ENCODE assay signal across 12 mouse cellular contexts in genomic region chr19:10064173-10065012, GRCm38 (mm10). TPM values are rescaled to one million over a fixed set of nuclear protein-coding genes. Genes with fewer than 3 reads are reported as not detected.
A peak's percentile ranks its signal among the peaks of the same experiment; 100 is the strongest.
DNase-seq lines count a peak whose midpoint lies in the region; ATAC-seq lines count a peak whose summit lies in the region.
"Had no signal": no experiment of that assay in that cellular context is flagged by ENCODE, and none has a peak within 500 bp of the region (broad histone marks: within the 10 kb centered on the region; RNA-seq: fewer than 3 reads in every experiment).

No protein-coding gene starts in this region.

- DNase-seq in kidney, adult 9 months, result peak; percentile 33
- no peak for DNase-seq in kidney, adult 11 months
- DNase-seq in B cell, adult 2 months, result peak; percentile 48 to 55
- DNase-seq in c-Kit-positive CD71-negative TER-119-negative erythroid progenitor cells, embryonic 14.5 days (ENCODE audit: low read depth), result peak; percentile 71
- no peak for DNase-seq in ovary, postnatal 14 days (ENCODE audit: low spot score)
- DNase-seq in layer of hippocampus, adult 9-10 months (ENCODE audit: low spot score), result no peak
- DNase-seq in adrenal gland, adult 2 months, result no peak
- DNase-seq: cerebellum, adult 9-10 months; layer of hippocampus, adult 9-11 months; midbrain, embryonic 14.5 days had no signal

- ATAC-seq in neutrophil, adult 5-6 weeks (ENCODE audit: extremely low read depth, insufficient number of reproducible peaks, low FRiP score, poor library complexity, severe bottlenecking), result peak; percentile 30; the same call in 1 of the 2 replicates
- ATAC-seq: hindbrain, embryonic 16.5 days had no signal

RNA-seq across cellular contexts. Expression of gene Fads3, which starts 23.0 kb away (rescaled TPM):
- total RNA-seq in neutrophil, adult 5-6 weeks (2017), result not detected in 2 replicates
- total RNA-seq in adrenal gland, adult 2 months (2021), result 10 to 100 TPM; 13.3 to 17.6 TPM
- 57.7 and 61.3 TPM in 2 replicates for polyA plus RNA-seq in adrenal gland, adult 2 months (2012; rRNA removed)

RNA-seq across cellular contexts. Expression of gene Fads2, which starts 37.2 kb away (rescaled TPM):
- 0.35 TPM in 1 of 2 replicates, not detected in the other for total RNA-seq in neutrophil, adult 5-6 weeks (2017)
- total RNA-seq in adrenal gland, adult 2 months (2021), result 1,000 to 10,000 TPM; 1,573 to 1,677 TPM
- 836 and 1,349 TPM in 2 replicates for polyA plus RNA-seq in adrenal gland, adult 2 months (2012; rRNA removed)

Comparison
In these comparisons a context has a peak if more than half of its experiments do, and no peak if none do; other contexts are left out.
1. DNase-seq: peak in kidney, adult 9 months (single experiment), B cell, adult 2 months (2 of 2) and c-Kit-positive CD71-negative TER-119-negative erythroid progenitor cells, embryonic 14.5 days (single experiment); none in kidney, adult 11 months (single experiment), ovary, postnatal 14 days (single experiment), layer of hippocampus, adult 9-10 months (single experiment) and adrenal gland, adult 2 months (single experiment).
2. RNA of gene Fads3, which starts 23.0 kb away (total RNA-seq): 13.3 to 17.6 TPM in adrenal gland, adult 2 months; not detected in neutrophil, adult 5-6 weeks; every median in the first group is over 10 times any median in the second.
3. RNA of gene Fads2, which starts 37.2 kb away (total RNA-seq): 1,573 to 1,677 TPM in adrenal gland, adult 2 months; 0.35 TPM in neutrophil, adult 5-6 weeks; every median in the first group is over 1,000 times any median in the second.